Mouse (Mus musculus): ENCODE data around the gene Cenpq.

DNA sequence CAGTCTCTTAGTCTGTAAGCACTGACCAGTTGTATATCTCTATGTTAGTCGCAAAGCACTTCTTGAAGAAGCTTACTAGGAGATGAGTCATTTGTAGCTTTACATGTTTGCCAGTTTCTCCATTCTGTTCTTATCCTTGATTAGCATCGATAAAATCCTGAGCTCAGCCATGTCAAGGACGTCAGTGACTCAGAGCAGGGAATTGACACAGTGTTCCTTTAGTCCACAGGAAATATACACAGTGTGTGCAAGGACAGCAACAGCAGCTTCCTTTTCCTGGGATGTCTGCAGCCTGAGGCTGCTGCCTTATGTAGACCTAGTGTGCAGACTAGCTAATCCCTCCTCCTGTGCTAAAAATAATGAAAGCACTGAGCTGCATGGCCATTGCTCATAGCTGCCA, 13.7 kb upstream of the Cenpq start:
- no peak for TF ChIP-seq CTCF (IDR thresholded peaks at IDR 0.05; ENCODE audit: low read depth, low read length)
- TF ChIP-seq GATA2 (IDR thresholded peaks at IDR 0.05; ENCODE audit: borderline replicate concordance, low read depth, low read length), result no peak
- TF ChIP-seq GATA1 (IDR thresholded peaks at IDR 0.05; ENCODE audit: borderline replicate concordance, low read length), result no peak
- TF ChIP-seq TAL1 (conservative IDR thresholded peaks at IDR 0.05; ENCODE audit: low read depth, low read length), result no peak

All from G1E (cell line).